Mouse (Mus musculus): ENCODE measurements around the gene Ephb1. TPM values are rescaled to one million over a fixed set of nuclear protein-coding genes. Genes with fewer than 3 reads are reported as not detected.
A peak's percentile ranks its signal among the peaks of the same experiment; 100 is the strongest.

Gene Ephb1
- polyA plus RNA-seq, 1 experiment from 2014 or later, result 9.1 TPM

DNA sequence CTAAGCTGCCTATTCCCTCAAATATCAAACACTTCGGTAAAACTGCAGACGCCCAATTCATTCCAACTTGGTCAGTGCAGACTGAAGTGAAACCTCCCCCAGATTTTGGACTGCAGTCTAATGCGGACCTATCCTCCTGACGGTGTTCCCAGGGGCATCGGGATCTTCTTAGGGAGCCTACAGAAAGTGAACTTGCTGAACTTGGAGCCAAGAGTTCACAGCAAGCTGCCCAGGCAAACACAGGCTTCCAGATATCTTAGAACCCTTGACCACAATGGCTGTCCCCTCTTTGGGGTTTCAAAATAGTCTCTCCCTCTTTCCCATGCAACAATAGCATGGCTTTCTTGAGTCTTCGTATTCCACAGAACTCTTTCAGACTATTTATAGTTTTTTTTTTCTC is 3.8 kb downstream of the Ephb1 start:
- no peak overlapping the region for H3K4me3 ChIP-seq
- peaks cover 34% of the 10 kb centered on the region for H3K4me1 ChIP-seq
- H3K9me3 ChIP-seq, result no peaks in the 10 kb centered on the region
- 87% methylated on average over 6 of the region's 6 CpGs for WGBS
- no peak overlapping the region for H3K27ac ChIP-seq
- H3K27me3 ChIP-seq (ENCODE audit: poor library complexity, severe bottlenecking), result peaks cover 93% of the 10 kb centered on the region
- no peaks in the 10 kb centered on the region for H3K36me3 ChIP-seq (replicated peaks)
- peak; percentile 2 for DNase-seq (ENCODE audit: extremely low spot score, low spot score)

DNA sequence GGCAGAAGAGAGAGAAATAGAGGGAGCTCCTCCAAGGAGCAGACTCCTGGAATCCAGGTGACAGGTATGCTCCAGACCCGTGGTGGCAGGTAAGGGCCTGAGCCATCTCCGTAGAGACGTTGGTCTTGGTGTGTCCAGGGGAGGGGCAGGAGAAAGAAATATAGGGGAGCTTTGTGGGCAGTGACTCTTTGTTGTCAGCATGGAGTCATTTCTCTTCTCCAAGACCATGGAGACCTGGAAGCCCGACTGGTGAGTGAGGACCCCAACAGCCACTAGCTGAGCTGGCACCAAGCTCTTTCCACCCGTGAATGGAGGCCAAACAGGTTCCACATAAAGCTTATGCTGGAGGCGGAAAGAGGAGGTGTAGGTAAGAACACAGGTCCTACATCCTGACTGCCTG is 4.4 kb downstream of the Ephb1 start:
- WGBS, result 87% methylated on average over 6 of the region's 6 CpGs
- Histone ChIP-seq H3K36me3 (replicated peaks) (no peaks in the 10 kb centered on the region), H3K4me3 (no peak overlapping the region), H3K27me3 (ENCODE audit: poor library complexity, severe bottlenecking) (peaks cover 87% of the 10 kb centered on the region), H3K4me1 (peaks cover 34% of the 10 kb centered on the region), H3K27ac (no peak overlapping the region), H3K9me3 (no peaks in the 10 kb centered on the region)
- DNase-seq (ENCODE audit: extremely low spot score, low spot score), result peak; percentile 4

DNA sequence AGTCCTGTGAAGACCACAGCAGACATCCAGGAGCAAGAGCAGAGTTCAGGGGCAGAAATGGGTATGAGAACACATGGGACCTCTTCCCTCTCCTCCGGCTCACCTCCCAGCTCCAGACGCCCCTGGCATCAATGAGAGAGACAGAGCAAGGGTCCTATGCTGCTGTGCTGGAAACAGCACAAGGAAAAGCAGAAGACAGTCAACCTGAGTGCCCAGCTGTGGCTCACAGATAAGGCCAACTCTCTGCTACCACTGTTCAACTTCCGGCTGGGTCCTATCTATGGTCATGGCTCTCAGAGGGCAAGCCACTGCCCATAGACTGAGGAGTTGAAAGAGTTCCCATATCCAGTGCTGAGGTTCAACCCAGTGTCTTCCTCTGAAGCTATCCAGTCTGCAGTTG is 7.7 kb downstream of the Ephb1 start:
- DNase-seq (ENCODE audit: extremely low spot score, low spot score), result no peak

DNA sequence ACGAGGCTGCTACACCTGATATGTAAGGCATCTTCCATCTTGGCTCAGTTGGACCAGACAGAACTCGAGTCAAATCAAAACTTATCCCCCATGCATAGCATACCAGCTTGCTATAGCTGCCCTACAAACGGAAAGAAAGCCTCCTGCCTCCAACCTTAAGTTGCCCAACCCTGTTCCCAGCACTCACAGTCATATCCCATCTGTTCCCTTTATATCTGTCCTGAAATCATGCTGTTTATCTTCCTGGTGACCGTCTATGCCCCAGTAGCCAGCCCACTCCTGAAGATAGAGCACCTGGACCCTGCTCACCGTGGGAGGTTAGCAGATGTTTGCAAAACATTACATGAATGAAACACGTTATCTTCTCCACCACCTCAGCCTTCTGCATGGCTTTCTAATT is 9.0 kb downstream of the Ephb1 start:
- H3K36me3 ChIP-seq (replicated peaks), result no peaks in the 10 kb centered on the region
- H3K9me3 ChIP-seq, result no peaks in the 10 kb centered on the region
- no peak for DNase-seq (ENCODE audit: extremely low spot score, low spot score)
- no peak overlapping the region for H3K4me3 ChIP-seq
- H3K27ac ChIP-seq, result no peak overlapping the region
- WGBS, result 80% methylated on average over 6 of the region's 6 CpGs
- H3K4me1 ChIP-seq, result peaks cover 25% of the 10 kb centered on the region
- peaks cover 53% of the 10 kb centered on the region for H3K27me3 ChIP-seq (ENCODE audit: poor library complexity, severe bottlenecking)

More for the DNA sequence above, 7.7 kb downstream of the Ephb1 start:
- Histone ChIP-seq H3K4me1 (peaks cover 21% of the 10 kb centered on the region), H3K27ac (no peak overlapping the region), H3K9me3 (no peaks in the 10 kb centered on the region), H3K27me3 (ENCODE audit: poor library complexity, severe bottlenecking) (peaks cover 66% of the 10 kb centered on the region), H3K36me3 (replicated peaks) (no peaks in the 10 kb centered on the region), H3K4me3 (no peak overlapping the region)
- WGBS, result 90% methylated on average over 3 of the region's 3 CpGs

DNA sequence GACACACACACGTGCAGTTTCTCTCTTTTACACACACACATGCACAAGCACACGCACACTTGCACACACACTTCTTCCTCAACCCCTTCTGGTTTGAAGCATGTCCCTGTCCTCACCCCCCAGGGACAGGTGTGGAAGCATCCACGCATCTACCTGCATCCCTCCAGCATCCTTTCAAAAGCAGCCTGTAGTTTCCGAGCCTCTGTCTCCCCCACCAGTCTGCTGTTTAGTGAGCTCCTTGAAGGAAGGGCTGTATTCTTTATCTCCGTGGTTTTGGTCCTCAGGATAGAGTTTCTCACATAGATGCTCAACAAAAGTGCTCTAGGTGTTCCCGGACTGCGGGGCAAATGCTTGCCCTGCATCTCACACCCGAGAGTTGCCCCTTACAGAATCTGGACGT is 9.4 kb downstream of the Ephb1 start:
- Histone ChIP-seq H3K4me3 (no peak overlapping the region), H3K36me3 (replicated peaks) (no peaks in the 10 kb centered on the region), H3K27ac (no peak overlapping the region), H3K9me3 (no peaks in the 10 kb centered on the region), H3K27me3 (ENCODE audit: poor library complexity, severe bottlenecking) (peaks cover 49% of the 10 kb centered on the region), H3K4me1 (peaks cover 25% of the 10 kb centered on the region)
- WGBS, result 79% methylated on average over 9 of the region's 9 CpGs
- no peak for DNase-seq (ENCODE audit: extremely low spot score, low spot score)

DNA sequence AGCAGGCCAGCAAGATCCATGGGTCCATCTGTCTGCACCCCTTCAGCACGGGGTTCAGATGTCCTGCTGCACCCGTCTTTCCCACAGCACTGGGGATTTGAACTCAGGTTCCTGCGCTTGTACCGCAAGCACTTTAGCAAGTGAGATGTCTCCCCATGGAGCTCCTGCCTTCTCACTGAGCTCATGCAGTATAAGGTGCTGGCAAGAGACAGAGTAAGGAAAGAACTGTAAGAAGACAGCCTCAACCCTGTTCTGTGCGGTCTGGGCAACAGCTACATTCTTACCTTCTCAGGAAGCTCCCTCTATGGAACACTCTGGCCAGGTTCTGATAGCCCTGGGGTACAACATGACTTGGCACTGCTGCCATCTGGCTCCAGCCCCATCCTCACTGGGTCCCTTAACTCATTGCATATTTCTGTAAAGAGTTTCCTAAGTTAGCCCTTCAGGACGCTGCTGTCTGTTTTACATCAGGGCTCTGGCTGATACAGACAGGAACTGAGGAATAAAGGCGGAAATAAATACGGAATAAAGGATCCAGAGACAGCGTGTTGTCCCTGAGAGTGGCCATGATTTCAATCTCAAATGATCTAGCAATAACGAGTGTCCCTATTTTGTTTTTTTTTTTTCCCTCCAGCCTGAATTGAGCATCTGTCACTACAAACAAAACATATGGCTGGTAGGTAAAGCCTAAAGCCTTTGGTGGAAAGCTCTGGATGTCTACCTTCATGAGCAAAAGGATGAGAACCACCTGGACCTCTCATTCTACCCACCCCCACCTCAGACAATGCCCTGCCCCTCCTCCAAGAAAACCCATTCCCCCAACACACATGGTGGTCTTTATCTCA is 10.2 kb downstream of the Ephb1 start:
- peak; percentile 6 for DNase-seq (ENCODE audit: extremely low spot score, low spot score)

DNA sequence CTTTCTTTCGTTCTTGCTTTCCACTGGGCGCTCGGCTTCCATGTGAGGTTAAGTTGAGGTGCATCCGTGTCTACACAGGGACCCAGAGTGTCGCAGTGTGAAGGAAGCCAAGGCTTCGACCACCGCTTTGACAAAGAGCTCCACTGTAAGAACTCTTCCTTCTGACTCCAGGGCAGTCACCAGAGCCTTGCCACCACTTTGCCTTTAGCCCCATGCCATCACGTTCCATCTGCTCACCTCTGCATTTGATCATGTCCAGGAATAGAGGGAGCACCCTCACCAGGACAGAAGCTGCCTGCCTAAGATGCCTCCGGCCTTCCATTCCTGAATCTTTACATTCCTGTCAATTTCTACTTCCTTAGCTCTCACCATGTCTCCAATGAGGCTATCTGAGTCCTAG is 11.4 kb downstream of the Ephb1 start:
- Histone ChIP-seq H3K4me1 (peaks cover 25% of the 10 kb centered on the region), H3K27me3 (ENCODE audit: poor library complexity, severe bottlenecking) (peaks cover 29% of the 10 kb centered on the region), H3K9me3 (no peaks in the 10 kb centered on the region), H3K27ac (no peak overlapping the region), H3K36me3 (replicated peaks) (peaks cover 3% of the 10 kb centered on the region; the same call in 1 of the 2 replicates), H3K4me3 (no peak overlapping the region)
- DNase-seq (ENCODE audit: extremely low spot score, low spot score), result no peak
- 87% methylated on average over 9 of the region's 9 CpGs for WGBS

More for the DNA sequence above, 10.2 kb downstream of the Ephb1 start:
- no peaks in the 10 kb centered on the region for H3K9me3 ChIP-seq
- H3K4me3 ChIP-seq, result no peak overlapping the region
- H3K4me1 ChIP-seq, result peaks cover 25% of the 10 kb centered on the region
- H3K27me3 ChIP-seq (ENCODE audit: poor library complexity, severe bottlenecking), result peaks cover 42% of the 10 kb centered on the region
- H3K36me3 ChIP-seq (replicated peaks), result no peaks in the 10 kb centered on the region
- no peak overlapping the region for H3K27ac ChIP-seq
- WGBS, result 86% methylated on average over 10 of the region's 10 CpGs

DNA sequence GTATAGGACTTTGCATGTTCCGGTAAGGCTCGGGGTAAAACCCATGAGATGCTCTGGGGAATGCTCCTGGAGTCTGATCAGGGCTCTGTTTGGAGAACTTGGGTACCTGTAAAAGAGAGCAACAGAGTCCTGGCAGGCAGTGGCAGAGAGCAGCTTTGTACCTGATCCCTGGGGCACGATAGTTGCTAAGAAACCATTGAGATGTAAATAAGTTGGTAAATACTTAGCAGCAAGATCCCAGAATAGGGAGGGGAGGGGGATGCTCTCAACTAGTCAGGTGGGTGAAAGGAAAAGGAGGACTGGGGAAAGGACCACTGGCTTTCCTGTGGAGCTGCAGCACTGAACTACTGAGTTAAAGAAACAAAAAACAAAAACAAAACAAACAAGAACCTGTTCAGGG is 12.5 kb downstream of the Ephb1 start:
- no peak for DNase-seq (ENCODE audit: extremely low spot score, low spot score)
- Histone ChIP-seq H3K4me3 (no peak overlapping the region), H3K9me3 (no peaks in the 10 kb centered on the region), H3K27me3 (ENCODE audit: poor library complexity, severe bottlenecking) (peaks cover 20% of the 10 kb centered on the region), H3K36me3 (replicated peaks) (peaks cover 5% of the 10 kb centered on the region; the same call in 1 of the 2 replicates), H3K4me1 (peaks cover 30% of the 10 kb centered on the region), H3K27ac (no peak overlapping the region)
- WGBS, result 48% methylated on average over 3 of the region's 3 CpGs

DNA sequence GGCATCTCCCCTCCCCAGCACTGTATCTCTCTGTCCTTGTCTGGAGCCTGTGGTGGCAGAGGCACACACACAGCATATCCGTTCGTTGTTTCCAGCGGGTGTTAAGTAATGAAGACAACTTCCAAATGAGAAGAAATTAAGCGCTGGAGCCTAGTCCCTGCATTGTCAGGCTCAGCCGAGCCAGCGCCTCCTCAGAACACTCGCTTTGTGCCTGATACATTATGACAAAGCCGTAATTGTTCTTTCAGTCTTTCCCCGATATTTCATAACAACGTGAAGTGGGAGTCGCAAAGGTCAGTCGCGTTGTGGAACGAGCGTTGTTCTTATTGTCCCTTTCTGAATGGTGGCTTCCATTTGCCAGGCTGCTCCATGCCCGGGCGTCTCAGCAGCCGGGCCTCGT is 13.7 kb downstream of the Ephb1 start:
- DNase-seq (ENCODE audit: extremely low spot score, low spot score), result no peak
- WGBS, result 86% methylated on average over 19 of the region's 19 CpGs
- Histone ChIP-seq H3K27ac (no peak overlapping the region), H3K36me3 (replicated peaks) (peaks cover 5% of the 10 kb centered on the region; the same call in 1 of the 2 replicates), H3K9me3 (no peaks in the 10 kb centered on the region), H3K4me3 (no peak overlapping the region), H3K4me1 (peaks cover 30% of the 10 kb centered on the region), H3K27me3 (ENCODE audit: poor library complexity, severe bottlenecking) (peaks cover 8% of the 10 kb centered on the region)

DNA sequence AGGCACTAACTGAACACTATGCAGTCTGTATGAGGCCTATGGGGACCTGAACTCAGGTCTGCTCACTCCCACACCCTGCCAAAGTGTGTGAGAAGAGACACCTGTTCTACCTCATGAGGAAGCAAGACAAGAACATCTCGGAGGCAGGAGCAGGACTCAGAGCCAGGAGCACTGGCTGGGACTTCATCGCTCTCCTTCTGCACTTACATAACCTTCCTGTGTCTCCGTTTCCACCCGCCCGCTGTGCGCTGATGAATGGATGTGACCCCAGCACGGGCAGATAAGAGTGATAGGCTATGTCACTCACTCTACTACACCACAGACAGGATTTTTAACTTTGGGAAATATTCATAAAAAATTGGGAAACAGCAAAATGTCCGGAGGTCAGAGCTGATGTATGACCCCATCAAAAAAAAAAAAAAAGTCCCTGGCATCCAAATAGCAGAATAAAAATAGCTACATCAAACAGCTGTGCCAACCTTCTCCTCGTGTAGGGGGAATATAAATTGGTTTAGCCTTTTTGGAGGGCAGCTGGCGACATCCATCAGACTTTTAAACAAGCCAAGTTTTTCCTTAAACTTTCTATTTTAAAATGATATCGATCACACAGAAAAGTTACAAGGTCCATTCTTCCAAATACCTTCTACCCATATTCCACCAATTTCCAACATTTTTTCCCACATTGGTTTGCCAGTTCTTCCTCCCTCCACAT is 18.8 kb downstream of the Ephb1 start:
- no peak for DNase-seq (ENCODE audit: extremely low spot score, low spot score)
- H3K27me3 ChIP-seq (ENCODE audit: poor library complexity, severe bottlenecking), result no peaks in the 10 kb centered on the region
- peaks cover 7% of the 10 kb centered on the region; the same call in 1 of the 2 replicates for H3K4me1 ChIP-seq
- H3K9me3 ChIP-seq, result no peaks in the 10 kb centered on the region
- H3K27ac ChIP-seq, result no peak overlapping the region
- 89% methylated on average over 11 of the region's 11 CpGs for WGBS
- H3K36me3 ChIP-seq (replicated peaks), result peaks cover 5% of the 10 kb centered on the region; the same call in 1 of the 2 replicates
- no peak overlapping the region for H3K4me3 ChIP-seq

DNA sequence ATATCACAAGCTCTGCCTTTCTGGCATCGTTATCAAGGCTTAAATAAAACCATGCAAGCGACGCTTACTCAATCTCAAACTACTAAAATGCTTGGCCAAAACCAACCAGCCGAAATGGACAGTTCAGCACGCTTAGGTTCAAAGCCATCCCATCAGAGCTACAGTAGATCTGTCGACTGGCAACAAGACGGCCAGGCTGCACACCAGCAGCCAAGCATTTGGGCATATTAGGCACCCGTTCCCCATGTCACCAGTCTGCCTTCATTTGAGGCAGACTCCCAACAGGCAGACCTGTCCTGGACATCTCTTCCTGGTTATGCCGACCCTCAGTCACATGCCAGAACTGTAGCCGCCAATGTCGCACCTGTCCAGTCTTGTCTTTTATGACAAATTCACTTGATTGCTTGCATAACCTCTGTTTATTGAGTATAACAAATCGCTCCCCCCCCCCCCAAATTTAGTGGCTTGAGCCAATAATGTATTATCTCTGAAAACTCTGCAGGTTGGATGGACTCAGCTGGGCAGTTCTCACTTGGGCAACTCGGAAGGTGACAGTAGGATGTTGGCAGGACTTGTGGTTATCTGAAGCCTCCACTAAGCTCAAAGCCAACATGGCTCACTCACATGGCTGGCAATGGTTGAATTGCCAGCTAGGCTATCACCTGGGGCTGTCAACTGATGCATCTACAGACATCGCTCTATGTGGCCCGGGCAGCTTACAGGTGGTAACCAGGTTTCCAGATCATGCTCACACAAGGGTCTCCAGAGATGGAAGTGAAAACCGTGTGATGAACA is 24.0 kb downstream of the Ephb1 start:
- 96% methylated on average over 16 of the region's 16 CpGs for WGBS
- no peak overlapping the region for H3K4me3 ChIP-seq
- no peaks in the 10 kb centered on the region for H3K9me3 ChIP-seq
- no peak for DNase-seq (ENCODE audit: extremely low spot score, low spot score)
- no peaks in the 10 kb centered on the region for H3K4me1 ChIP-seq
- no peak overlapping the region for H3K27ac ChIP-seq
- H3K36me3 ChIP-seq (replicated peaks), result no peaks in the 10 kb centered on the region
- no peaks in the 10 kb centered on the region for H3K27me3 ChIP-seq (ENCODE audit: poor library complexity, severe bottlenecking)

DNA sequence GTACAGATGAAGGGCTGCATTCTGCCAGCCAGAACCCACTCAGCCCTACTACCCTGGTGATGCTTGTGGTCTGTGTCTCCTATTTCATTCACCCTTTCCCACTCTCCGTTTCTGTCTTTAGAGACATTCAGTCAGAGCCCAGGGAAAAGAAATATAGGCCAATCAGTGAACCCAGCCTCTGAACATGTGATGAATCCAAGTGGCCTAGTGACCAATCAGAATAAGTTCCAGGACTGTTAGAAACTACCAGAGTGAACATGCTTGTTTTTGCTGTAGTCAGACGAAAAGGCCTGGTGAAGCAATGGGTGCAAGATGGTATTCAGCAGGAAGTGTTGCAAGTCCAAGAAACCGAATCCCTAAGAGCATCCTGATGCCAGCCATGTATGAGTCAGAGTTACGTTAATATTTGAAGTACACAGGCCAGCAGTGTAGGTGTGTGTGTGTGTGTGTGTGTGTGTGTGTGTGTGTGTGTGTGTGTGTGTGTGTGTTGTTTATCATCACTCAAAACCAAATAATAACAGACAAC is 26.8 kb downstream of the Ephb1 start:
- no peaks in the 10 kb centered on the region for H3K9me3 ChIP-seq
- 89% methylated on average over 4 of the region's 4 CpGs for WGBS
- no peak overlapping the region for H3K4me3 ChIP-seq
- H3K27ac ChIP-seq, result no peak overlapping the region
- no peaks in the 10 kb centered on the region for H3K27me3 ChIP-seq (ENCODE audit: poor library complexity, severe bottlenecking)
- no peaks in the 10 kb centered on the region for H3K36me3 ChIP-seq (replicated peaks)
- DNase-seq (ENCODE audit: extremely low spot score, low spot score), result no peak
- H3K4me1 ChIP-seq, result no peaks in the 10 kb centered on the region

Data from forebrain, embryonic 10.5 days (tissue).